Mouse (Mus musculus) thymus, adult 2 months (tissue): ENCODE results near the gene A530064D06Rik. TPM values are rescaled to one million over a fixed set of nuclear protein-coding genes. Genes with fewer than 3 reads are reported as not detected.
A peak's percentile ranks its signal among the peaks of the same experiment; 100 is the strongest.

Experiments used
- DNase-seq: peaks from one replicate; pipeline ENCODE4 v3.0.0; 2021
- H3K27ac ChIP-seq: fragments of 200-500 bp; 2 replicates; pipeline ENCODE4 v1.5.1; 2012; ENCODE audit warnings: low read length, control low read depth; ENCODE audit not compliant: control insufficient read depth, insufficient read depth
- H3K27me3 ChIP-seq: fragments of 200-500 bp; 2 replicates; pipeline ENCODE4 v1.6.1; 2012; ENCODE audit warnings: mild to moderate bottlenecking, low read length, moderate library complexity, mixed read lengths; ENCODE audit not compliant: control insufficient read depth, insufficient read depth
- H3K36me3 ChIP-seq: fragments of 200-500 bp; 2 replicates; pipeline ENCODE4 v1.6.1; 2012; ENCODE audit warnings: mild to moderate bottlenecking, low read length, moderate library complexity; ENCODE audit not compliant: control insufficient read depth, insufficient read depth
- H3K4me1 ChIP-seq: fragments of 200-500 bp; replicated peaks from 2 replicates; pipeline ENCODE4 v1.6.1; 2012; ENCODE audit warnings: low read length; ENCODE audit not compliant: control insufficient read depth, insufficient read depth
- H3K4me3 ChIP-seq: fragments of 200-500 bp; 2 replicates; pipeline ENCODE4 v1.5.1; 2012; ENCODE audit warnings: mild to moderate bottlenecking, low read length, control low read depth, moderate library complexity; ENCODE audit not compliant: control insufficient read depth, insufficient read depth
- CTCF ChIP-seq: fragments of 200-500 bp; IDR thresholded peaks from 2 replicates; pipeline ENCODE4 v1.5.1; 2012; ENCODE audit warnings: mild to moderate bottlenecking, control low read depth, low read length, moderate library complexity, borderline replicate concordance; ENCODE audit not compliant: control insufficient read depth, poor library complexity, insufficient read depth; ENCODE audit errors: extremely low read depth
- POLR2A ChIP-seq: fragments of 200-500 bp; IDR thresholded peaks from 2 replicates; pipeline ENCODE4 v1.6.1; 2012; ENCODE audit warnings: mild to moderate bottlenecking, low read length, control low read depth, moderate library complexity; ENCODE audit not compliant: control insufficient read depth, poor library complexity, insufficient read depth; ENCODE audit errors: extremely low read depth
- WGBS: fragments of 180-500 bp; shearing (Covaris S2); methylation state at CpG from one replicate; pipeline ENCODE4 v1.1.7; 2018; 5-methylcytosine and 5-hydroxymethylcytosine counted together
- polyA plus RNA-seq: library from polyadenylated mRNA; depleted of rRNA; stranded (reverse); fragments of >200 nt; gene quantifications from 2 replicates; pipeline ENCODE4 v1.2.3, GENCODE M21; 2012; rRNA removed

The A530064D06Rik gene
- polyA plus RNA-seq, 1 experiment = 1.2 TPM

- TF ChIP-seq POLR2A (no peak), CTCF (no peak)
- Histone ChIP-seq H3K27ac (no peak overlapping the region), H3K27me3 (no peaks in the 10 kb centered on the region), H3K4me3 (no peak overlapping the region), H3K4me1 (no peaks in the 10 kb centered on the region), H3K36me3 (no peaks in the 10 kb centered on the region)
- 75% methylated on average over 6 of the region's 6 CpGs for WGBS
- DNase-seq = peak; percentile 6
These were observed 59.2 kb downstream of the A530064D06Rik start for GRCm38 (mm10) chr17:48107862-48108261.

GRCm38 (mm10) chr17:48107333-48107732 lies 59.7 kb downstream of the A530064D06Rik start:
- Histone ChIP-seq H3K4me3 (no peak overlapping the region), H3K4me1 (no peaks in the 10 kb centered on the region), H3K27ac (no peak overlapping the region), H3K36me3 (no peaks in the 10 kb centered on the region), H3K27me3 (no peaks in the 10 kb centered on the region)
- no peak for DNase-seq
- TF ChIP-seq POLR2A = no peak
- TF ChIP-seq CTCF = no peak
- WGBS = 11% methylated on average over 4 of the region's 4 CpGs

- no peak overlapping the region for H3K4me3 ChIP-seq
- no peak for TF ChIP-seq POLR2A
- peak; percentile 99 for TF ChIP-seq CTCF
- WGBS = 17% methylated on average over 21 of the region's 21 CpGs
- H3K27ac ChIP-seq = no peak overlapping the region
- peak; percentile 90 for DNase-seq
- peaks cover 23% of the 10 kb centered on the region for H3K27me3 ChIP-seq
- peaks cover 10% of the 10 kb centered on the region for H3K4me1 ChIP-seq
- no peaks in the 10 kb centered on the region for H3K36me3 ChIP-seq
These were observed 66.3 kb downstream of the A530064D06Rik start for GRCm38 (mm10) chr17:48100441-48101417.

- 24% methylated on average over 11 of the region's 11 CpGs for WGBS
- Histone ChIP-seq H3K27me3 (peaks cover 27% of the 10 kb centered on the region), H3K27ac (no peak overlapping the region), H3K4me1 (peaks cover 10% of the 10 kb centered on the region), H3K36me3 (no peaks in the 10 kb centered on the region), H3K4me3 (no peak overlapping the region)
- TF ChIP-seq POLR2A (no peak), CTCF (no peak)
- DNase-seq = no peak
These were observed 67.8 kb downstream of the A530064D06Rik start for GRCm38 (mm10) chr17:48099312-48099711.

Other genes with a start within 250 kb of the A530064D06Rik start
- 194 and 212 TPM in 2 replicates for gene Foxp4, start 242.6 kb downstream of the A530064D06Rik start, polyA plus RNA-seq
- not detected in 2 replicates for gene 1700122O11Rik, start 129.0 kb downstream of the A530064D06Rik start, polyA plus RNA-seq
- gene 1700067P10Rik, start 78.0 kb downstream of the A530064D06Rik start, polyA plus RNA-seq = 0.12 TPM in 1 of 2 replicates, not detected in the other
- gene 9830107B12Rik, start 21.0 kb downstream of the A530064D06Rik start, polyA plus RNA-seq = 0.15 and 0.28 TPM in 2 replicates
- gene Trem1, start 65.5 kb upstream of the A530064D06Rik start, polyA plus RNA-seq = 0.08 and 0.09 TPM in 2 replicates
- 0.23 and 0.27 TPM in 2 replicates for gene Trem3, start 80.5 kb upstream of the A530064D06Rik start, polyA plus RNA-seq
- 4.3 and 4.7 TPM in 2 replicates for gene Treml4, start 97.0 kb upstream of the A530064D06Rik start, polyA plus RNA-seq
- gene Treml2, start 132.2 kb upstream of the A530064D06Rik start, polyA plus RNA-seq = 54.8 and 56.4 TPM in 2 replicates
- gene B430306N03Rik, start 148.9 kb upstream of the A530064D06Rik start, polyA plus RNA-seq = 4.0 and 4.3 TPM in 2 replicates
- gene Trem2, start 179.1 kb upstream of the A530064D06Rik start, polyA plus RNA-seq = 7.1 and 11.7 TPM in 2 replicates
- 0.73 TPM in 1 of 2 replicates, not detected in the other for gene Treml1, start 192.6 kb upstream of the A530064D06Rik start, polyA plus RNA-seq
- gene Nfya, start 242.6 kb upstream of the A530064D06Rik start, polyA plus RNA-seq = 210 and 244 TPM in 2 replicates
- gene Oard1, start 242.7 kb upstream of the A530064D06Rik start, polyA plus RNA-seq = 12.0 TPM in 2 replicates